Mouse (Mus musculus) mouse embryonic stem cell (cell line): ENCODE measurements around the gene Hmbs.
"Not testable (repeated sequence)": the region's sequence is repeated elsewhere in the genome, so short reads cannot be mapped to it uniquely, and the experiment has no call there.

ENCODE experiments used
- in situ Hi-C, 2 experiments: fragments of 300-500 bp; cut with MboI; formaldehyde crosslinking; loops; 1 replicate in 1 of 2; 3 replicates in 1 of 2; pipeline ENCODE4 v1.14.3; 2019 to 2020; ENCODE audit warnings: low sequenced_read_pairs in 2 of 2, low pct_unique_long_range_greater_than_20kb in 1 of 2, mixed read lengths in 1 of 2; ENCODE audit not compliant: unreplicated experiment in 1 of 2

Gene Hmbs

DNA sequence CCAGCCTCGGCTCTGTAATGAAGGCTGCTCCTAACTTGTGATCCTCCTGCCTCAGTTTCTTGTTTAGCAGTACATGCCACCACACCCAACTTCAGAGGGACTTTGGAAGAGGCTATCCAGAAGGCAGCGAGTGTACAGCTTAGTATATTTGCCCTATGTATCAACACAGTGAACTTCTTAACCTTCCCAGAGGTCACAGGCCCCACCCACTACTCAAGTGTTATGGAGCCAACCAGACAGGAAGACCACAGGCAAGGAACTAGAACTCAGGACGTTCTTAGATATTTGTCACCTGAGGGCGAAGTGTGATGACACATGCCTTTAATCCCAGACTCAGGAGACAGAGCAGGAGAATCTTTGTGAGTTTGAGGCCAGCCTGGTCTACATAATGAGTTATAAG lies 3.6 kb upstream of the Hmbs start:
- in situ Hi-C loops: no loop called here

DNA sequence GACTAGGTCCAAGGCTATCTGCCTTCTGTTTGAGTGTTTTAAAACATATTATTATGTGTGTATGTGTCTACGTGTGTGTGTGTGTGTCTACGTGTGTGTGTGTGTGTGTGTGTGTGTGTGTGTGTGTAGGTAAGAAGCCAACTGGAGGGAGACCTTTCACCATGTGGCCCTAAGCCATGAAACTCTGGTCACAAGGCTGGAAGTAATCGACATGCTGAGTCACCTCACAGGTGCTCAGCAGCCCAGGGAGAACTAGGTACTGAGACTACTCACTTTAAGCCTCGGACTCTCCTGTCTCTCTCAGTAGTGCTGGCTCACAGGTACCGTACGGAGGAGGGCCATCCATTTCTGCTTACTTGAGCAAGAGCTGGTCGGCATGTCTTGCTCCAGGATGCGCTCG lies 3.1 kb upstream of the Hmbs start:
- in situ Hi-C loops: no loop called here

DNA sequence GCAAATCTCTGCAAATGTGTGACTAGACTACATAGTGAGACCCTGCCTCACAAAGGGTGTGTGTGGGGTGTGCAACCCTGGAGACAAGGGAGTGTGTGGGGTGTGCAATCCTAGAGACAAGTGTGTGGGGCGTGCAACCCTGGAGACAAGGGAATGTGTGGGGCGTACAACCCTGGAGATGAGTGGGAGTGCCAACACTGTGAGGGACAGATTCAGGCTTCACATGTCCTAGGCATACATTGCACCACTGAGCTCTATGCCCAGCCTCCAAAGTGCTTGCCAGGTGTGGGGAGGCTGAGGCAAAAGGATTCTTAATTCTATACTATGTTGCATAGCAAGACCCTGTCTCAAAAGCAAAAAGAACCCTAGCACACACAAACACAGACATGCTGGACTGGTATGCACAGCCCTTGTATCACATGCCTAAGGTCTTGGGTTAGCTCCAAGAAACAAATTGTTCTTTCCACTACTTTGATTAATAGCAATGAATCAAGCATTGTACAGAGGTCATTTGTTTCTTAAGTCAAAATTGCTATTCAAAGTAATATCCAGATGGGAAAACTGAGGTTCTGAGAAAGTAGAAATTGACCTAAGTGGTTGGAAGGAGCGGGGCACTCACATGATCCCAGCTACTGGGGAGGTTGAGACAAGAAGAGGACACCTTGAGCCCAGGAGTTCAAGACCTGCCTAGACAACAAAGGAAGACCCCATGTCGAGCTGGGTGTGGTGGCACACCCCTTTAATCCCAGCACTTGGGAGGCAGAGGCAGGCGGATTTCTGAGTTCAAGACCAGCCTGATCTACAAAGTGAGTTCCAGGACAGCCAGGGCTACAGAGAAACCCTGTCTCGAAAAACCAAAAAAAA lies 1.8 kb upstream of the Hmbs start:
- in situ Hi-C loops: no loop called here

DNA sequence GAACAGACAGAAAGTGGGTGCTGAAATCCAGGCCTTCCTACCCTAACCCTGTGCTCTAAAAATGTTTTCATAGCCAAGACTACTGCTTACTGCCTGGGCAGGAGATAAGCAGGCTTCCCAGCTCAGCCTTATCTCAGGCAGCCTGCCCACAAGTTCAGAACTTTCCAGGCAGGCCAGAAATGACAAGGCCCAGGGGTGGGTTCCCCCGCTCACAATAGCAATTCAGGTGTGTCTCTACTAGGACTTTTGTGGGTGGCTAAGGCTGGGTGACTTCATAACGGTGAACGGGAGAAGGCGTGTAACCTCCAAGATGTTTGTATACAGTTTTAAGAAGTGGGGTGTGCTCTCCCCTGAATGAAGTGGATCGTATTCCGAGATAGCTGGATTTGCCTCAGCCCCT lies 738 bp downstream of the Hmbs start:
- in situ Hi-C loops: no loop called here

DNA sequence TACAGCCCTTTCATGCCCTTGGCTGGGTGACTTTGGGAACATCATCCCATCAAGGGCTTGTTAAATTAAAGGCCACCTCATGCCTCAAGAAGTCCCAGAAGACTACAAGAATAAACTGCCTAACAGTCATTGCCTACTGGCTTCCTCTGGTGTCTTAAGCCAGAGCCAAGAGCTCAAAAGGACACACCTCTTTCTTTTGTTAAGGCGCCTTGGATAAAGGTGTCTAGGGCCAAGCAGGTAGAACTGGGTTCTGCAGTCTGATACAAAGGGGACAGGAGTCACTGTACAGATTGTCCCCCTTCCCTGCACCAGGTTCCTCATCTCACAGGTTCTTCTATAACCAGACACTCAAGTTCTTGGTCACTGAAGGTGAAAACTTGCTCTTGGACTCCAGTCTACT lies 1.4 kb downstream of the Hmbs start:
- in situ Hi-C loops: no loop called here

DNA sequence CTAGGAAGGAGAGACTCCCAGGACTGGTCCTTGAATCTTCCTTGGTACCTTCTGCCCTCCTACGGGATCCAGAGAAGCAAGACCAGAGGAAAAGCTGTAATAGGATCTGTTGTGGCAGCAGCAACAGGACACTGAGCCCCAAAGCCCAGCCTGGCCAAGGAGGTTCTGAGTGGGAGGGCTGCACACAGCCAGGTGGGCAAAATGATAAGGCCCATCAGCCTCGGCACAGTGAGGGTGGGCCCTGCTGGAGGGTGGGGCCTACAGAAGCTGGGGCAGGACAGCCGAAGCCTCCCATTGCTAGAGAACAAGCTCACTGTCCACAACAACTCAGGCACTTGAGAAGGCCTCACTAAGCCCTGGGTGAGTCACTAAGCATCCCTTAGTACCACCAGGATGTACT lies 1.9 kb downstream of the Hmbs start:
- in situ Hi-C loops: no loop called here

GRCm38 (mm10) chr9:44341487-44341886 lies 2.5 kb downstream of the Hmbs start:
- in situ Hi-C loops: no loop called here

GRCm38 (mm10) chr9:44338574-44338973 lies 5.5 kb downstream of the Hmbs start:
- in situ Hi-C loops: no loop called here

- in situ Hi-C loops: no loop called here
Measured at GRCm38 (mm10) chr9:44337436-44338169, 6.4 kb downstream of the Hmbs start.

DNA sequence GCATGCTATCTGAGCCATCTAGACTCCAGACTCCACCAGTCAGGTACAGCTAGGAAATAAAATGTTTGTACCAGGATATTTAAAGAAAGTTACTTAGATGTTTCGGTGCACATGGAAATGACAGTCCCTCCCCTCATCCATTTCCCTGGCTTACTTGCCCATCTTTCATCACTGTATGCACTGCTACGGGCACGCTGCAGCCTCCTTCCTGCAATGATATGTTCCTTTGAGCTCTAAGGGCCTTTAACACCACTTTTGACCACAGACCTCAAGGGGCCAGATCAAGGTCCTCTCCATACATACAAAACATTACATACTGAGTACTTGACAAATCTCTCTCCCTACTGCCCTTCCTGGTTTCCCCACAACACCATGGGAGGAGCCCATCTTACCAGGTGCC lies 7.1 kb downstream of the Hmbs start:
- in situ Hi-C loops: no loop called here

DNA sequence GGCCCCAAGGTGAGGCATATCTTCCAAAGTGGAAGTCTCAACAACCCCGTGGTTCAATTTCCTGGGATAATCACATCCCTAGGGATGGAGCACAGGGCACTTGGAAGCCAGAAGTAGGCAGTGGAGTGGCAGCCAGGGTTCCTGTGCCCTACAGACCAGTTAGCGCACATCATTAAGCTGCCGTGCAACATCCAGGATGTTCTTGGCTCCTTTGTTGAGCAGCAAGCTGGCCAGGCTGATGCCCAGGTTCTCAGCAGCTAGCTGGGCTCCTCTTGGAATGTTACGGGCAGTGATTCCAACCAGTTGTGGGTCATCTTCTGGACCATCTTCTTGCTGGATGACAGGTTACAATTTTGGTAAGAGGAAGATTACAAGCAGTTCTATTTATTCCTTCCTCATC lies 7.5 kb downstream of the Hmbs start:
- in situ Hi-C loops: not testable (repeated sequence)

DNA sequence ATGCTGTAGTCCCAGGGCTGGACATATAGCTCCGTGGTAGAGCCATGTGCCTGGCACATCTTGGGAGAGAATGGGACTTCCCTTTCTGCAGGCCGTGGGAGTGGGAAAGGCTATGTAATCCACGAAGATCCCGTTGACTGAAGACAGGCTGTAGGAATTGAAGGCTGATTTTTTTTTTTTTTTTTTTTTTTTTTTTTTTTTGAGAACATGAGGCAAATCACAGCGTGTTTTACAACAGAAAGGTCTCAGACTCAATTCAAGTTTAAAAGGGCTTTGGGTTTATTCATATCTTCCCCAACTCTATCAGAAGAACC lies 8.0 kb downstream of the Hmbs start:
- in situ Hi-C loops: no loop called here

GRCm38 (mm10) chr9:44335331-44336092 lies 8.5 kb downstream of the Hmbs start:
- in situ Hi-C loops: no loop called here

- in situ Hi-C loops: no loop called here
Measured at GRCm38 (mm10) chr9:44334396-44335330, 9.4 kb downstream of the Hmbs start, which contains the start of gene H2afx. Gene H2afx, plus strand, starts transcription at chr9:44334694.

- in situ Hi-C loops: no loop called here
Measured at GRCm38 (mm10) chr9:44332918-44333638, 10.9 kb downstream of the Hmbs start.

GRCm38 (mm10) chr9:44330736-44331135 lies 13.3 kb downstream of the Hmbs start:
- in situ Hi-C loops: no loop called here

GRCm38 (mm10) chr9:44327926-44328325 lies 16.1 kb downstream of the Hmbs start:
- in situ Hi-C loops: no loop called here
